Mouse (Mus musculus): Measurements from ENCODE around the gene D13Ertd608e.

DNA sequence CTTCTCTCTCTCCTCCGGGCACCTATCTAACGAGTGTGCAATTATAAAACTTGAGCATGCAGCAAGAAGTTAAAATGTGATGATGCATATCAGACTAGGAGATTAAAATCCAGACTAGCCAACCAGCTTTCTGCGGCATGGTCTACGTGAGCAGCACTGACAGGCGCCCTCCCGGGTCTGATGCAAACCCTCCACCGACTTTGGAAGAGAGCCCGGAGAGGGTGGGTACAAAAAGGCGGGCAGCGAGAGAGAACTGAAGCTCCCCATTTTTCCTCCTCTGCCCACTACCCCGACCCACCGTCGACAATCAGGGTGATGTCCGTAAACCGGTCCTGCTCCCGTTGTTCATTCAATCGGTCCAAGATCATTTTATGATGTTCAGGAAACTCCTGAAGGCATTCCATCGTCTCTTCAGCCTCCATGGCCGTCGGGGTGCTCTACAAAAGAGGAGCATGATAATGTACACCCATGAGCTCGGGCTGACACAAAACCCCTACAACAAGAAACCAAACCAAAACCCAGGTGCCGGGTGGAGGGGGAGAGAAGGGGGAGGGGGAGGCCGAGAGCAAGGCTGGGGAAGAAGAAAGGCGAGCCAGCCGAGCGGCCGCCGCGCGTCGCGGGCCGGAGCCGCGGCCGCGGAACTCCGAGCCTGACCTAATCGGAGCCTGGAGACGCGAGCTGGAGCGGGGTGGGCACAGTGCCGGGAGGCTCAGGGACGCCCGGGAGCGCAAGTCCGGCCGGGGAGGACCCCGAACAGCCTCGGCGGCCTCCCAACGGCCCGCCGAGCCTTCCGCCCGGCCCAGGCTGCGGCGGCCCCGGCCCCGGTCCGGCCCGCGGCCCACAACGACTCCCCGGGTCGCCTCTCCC is 45.7 kb upstream of the D13Ertd608e start:
- TF ChIP-seq CTCF (conservative IDR thresholded peaks at IDR 0.05 in 1 of 2, IDR thresholded peaks at IDR 0.05 in 1 of 2; ENCODE audit: low read depth in 2 of 2, low read length in 2 of 2) (no peak), POLR2AphosphoS2 (IDR thresholded peaks at IDR 0.05; ENCODE audit: low read depth, low read length) (no peak), MAZ (IDR thresholded peaks at IDR 0.05; ENCODE audit: low read depth, low read length) (no peak), MXI1 (IDR thresholded peaks at IDR 0.05; ENCODE audit: low read depth, low read length) (peak; percentile 54), NRF1 (IDR thresholded peaks at IDR 0.05; ENCODE audit: low read depth, low read length) (no peak), POLR2A (IDR thresholded peaks at IDR 0.05; ENCODE audit: low read depth, low read length) (no peak), JUND (conservative IDR thresholded peaks at IDR 0.05; ENCODE audit: low read depth, low read length) (no peak), EP300 (IDR thresholded peaks at IDR 0.05; ENCODE audit: low read length) (no peak), GABPA (IDR thresholded peaks at IDR 0.05; ENCODE audit: insufficient replicate concordance, low read depth, low read length) (no peak), ZKSCAN1 (IDR thresholded peaks at IDR 0.05; ENCODE audit: borderline replicate concordance, low read depth, low read length) (no peak), ZNF384 (IDR thresholded peaks at IDR 0.05; ENCODE audit: low read depth, low read length) (no peak), USF2 (conservative IDR thresholded peaks at IDR 0.05; ENCODE audit: low read depth, low read length) (no peak), USF1 (IDR thresholded peaks at IDR 0.05; ENCODE audit: low read depth, low read length) (no peak), MAFK (IDR thresholded peaks at IDR 0.05; ENCODE audit: insufficient replicate concordance, low read length) (no peak)

Data from CH12.LX (cell line).